Mouse (Mus musculus): Measurements from ENCODE around the gene Clstn2. TPM values are rescaled to one million over a fixed set of nuclear protein-coding genes. Genes with fewer than 3 reads are reported as not detected.

Clstn2 gene
- total and polyA plus RNA-seq, 3 experiments, result not detected

DNA sequence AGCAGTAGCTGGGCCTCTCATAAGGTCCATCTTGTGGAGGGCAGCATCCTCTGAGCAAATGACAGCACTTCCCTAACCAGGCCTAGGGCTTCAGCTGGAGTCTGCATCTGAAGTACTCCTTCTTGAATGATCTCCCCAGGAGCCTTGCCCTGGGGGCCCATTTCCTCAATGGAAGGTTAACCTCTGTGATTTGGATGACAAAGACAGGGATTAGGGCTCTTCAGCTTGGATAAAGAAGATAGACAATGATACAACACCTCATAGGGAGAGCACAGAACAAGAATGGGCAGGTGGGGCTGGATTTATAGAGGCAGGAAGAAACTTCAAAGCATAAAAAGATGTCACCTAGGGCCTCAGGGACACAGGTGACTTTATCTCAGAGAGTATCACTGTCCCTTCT, 180.1 kb downstream of the Clstn2 start:
- H3K4me3 ChIP-seq (replicated peaks in 1 of 3; ENCODE audit: low read depth in 2 of 3, low read length in 2 of 3, poor library complexity in 1 of 3), result no peak overlapping the region
- H3K79me2 ChIP-seq (replicated peaks; ENCODE audit: control insufficient read depth, extremely low read depth, insufficient read depth, poor library complexity, severe bottlenecking), result no peaks in the 10 kb centered on the region
- H3K4me1 ChIP-seq (ENCODE audit: control insufficient read depth in 1 of 2, insufficient read depth in 2 of 2), result no peaks in the 10 kb centered on the region
- peaks cover 73% of the 10 kb centered on the region for H3K9me3 ChIP-seq (replicated peaks; ENCODE audit: low read length)
- in situ Hi-C loops (cut with MboI; ENCODE audit: low pct_ligation_motif_present, low pct_unique_long_range_greater_than_20kb, low sequenced_read_pairs) (no loop called here), dilution Hi-C loops (cut with MboI; ENCODE audit: extremely low pct_ligation_motif_present, extremely low pct_unique_long_range_greater_than_20kb, low sequenced_read_pairs) (no loop called here)
- H3K4me2 ChIP-seq (ENCODE audit: insufficient read depth, low read depth, poor library complexity, severe bottlenecking), result no peak overlapping the region
- no peak overlapping the region for H3K27ac ChIP-seq (ENCODE audit: insufficient read depth, low read depth)
- no peak for DNase-seq (ENCODE audit: extremely low read depth)
- no peak for TF ChIP-seq BHLHE40 (IDR thresholded peaks at IDR 0.05; ENCODE audit: low read depth, low read length)
- no peak for TF ChIP-seq SIN3A (IDR thresholded peaks at IDR 0.05; ENCODE audit: low read length)
- no peak for TF ChIP-seq ZMIZ1 (IDR thresholded peaks at IDR 0.05; ENCODE audit: low read depth, low read length)
- TF ChIP-seq GABPA (IDR thresholded peaks at IDR 0.05; ENCODE audit: insufficient replicate concordance, low read depth, low read length), result no peak
- TF ChIP-seq POLR2A (IDR thresholded peaks at IDR 0.05; ENCODE audit: low read depth, low read length), result no peak
- TF ChIP-seq ZC3H11A (IDR thresholded peaks at IDR 0.05; ENCODE audit: low read depth, low read length), result no peak
- no peak for TF ChIP-seq CHD2 (IDR thresholded peaks at IDR 0.05; ENCODE audit: low read length)
- TF ChIP-seq HCFC1 (IDR thresholded peaks at IDR 0.05; ENCODE audit: low read depth, low read length), result no peak
- TF ChIP-seq E2F4 (IDR thresholded peaks at IDR 0.05; ENCODE audit: insufficient replicate concordance, low read depth, low read length), result no peak
- TF ChIP-seq KAT2A (IDR thresholded peaks at IDR 0.05; ENCODE audit: insufficient replicate concordance, low read length), result no peak
- TF ChIP-seq MAFK (IDR thresholded peaks at IDR 0.05; ENCODE audit: insufficient replicate concordance, low read length), result no peak
- H3K36me3 ChIP-seq (replicated peaks in 1 of 2; ENCODE audit: control insufficient read depth in 1 of 2, insufficient read depth in 1 of 2, low read length in 1 of 2), result no peaks in the 10 kb centered on the region
- no peaks in the 10 kb centered on the region for H3K27me3 ChIP-seq (replicated peaks)
- H3K9ac ChIP-seq (ENCODE audit: insufficient read depth, low read depth), result no peak overlapping the region

DNA sequence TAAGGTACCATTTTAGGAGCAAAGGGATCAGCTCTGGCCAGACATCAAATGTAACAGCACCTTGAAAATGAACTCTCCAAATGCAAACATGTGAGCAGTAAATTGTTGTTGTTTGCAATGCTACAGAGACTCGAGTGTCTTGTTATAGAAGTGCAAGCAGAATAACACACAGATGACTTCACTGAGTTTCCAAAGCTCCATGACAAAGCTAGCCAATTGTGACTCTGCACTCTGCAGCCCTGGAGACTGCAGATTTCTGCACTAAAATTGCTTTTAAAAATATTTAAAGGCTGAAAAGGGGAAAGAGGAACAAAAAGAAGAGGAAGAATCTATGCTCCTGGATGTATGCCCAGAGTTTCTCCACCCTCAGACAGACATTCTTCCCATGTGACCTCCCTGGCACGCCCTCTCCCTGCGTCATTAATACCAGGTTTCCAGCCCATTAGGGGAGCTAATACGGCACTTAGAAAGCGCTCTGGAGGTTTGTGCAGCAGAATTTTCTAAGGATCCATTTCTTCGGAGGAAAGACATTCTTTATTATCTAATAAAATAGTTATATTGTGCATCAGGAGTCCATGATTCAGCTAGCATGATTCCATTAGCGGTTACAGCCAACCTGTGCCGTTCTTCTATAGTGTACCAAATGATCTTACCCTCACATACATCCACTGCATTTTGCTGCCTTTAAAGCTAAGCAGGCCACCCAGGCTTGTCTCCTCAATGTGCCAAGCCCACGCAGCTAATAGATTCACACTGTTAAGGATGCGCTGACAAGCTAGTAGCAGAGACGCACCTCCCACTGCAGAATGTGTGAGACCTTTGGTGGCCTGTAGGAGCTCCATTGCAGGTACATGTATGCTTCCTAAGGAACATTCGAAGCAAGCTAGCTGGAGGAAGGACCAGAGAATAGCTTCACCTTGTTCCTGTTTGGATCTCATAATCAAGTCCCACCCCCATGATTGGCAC, 184.8 kb downstream of the Clstn2 start:
- dilution Hi-C loops (cut with MboI; ENCODE audit: extremely low pct_ligation_motif_present, extremely low pct_unique_long_range_greater_than_20kb, low sequenced_read_pairs), result no loop called here
- no peak overlapping the region for H3K4me2 ChIP-seq (ENCODE audit: insufficient read depth, low read depth, poor library complexity, severe bottlenecking)
- H3K4me1 ChIP-seq (ENCODE audit: control insufficient read depth in 1 of 2, insufficient read depth in 2 of 2), result no peaks in the 10 kb centered on the region
- no peak for DNase-seq (ENCODE audit: extremely low read depth)
- H3K27ac ChIP-seq (ENCODE audit: insufficient read depth, low read depth), result no peak overlapping the region
- peaks cover 70% of the 10 kb centered on the region for H3K9me3 ChIP-seq (replicated peaks; ENCODE audit: low read length)
- H3K9ac ChIP-seq (ENCODE audit: insufficient read depth, low read depth), result no peak overlapping the region
- no peaks in the 10 kb centered on the region for H3K79me2 ChIP-seq (replicated peaks; ENCODE audit: control insufficient read depth, extremely low read depth, insufficient read depth, poor library complexity, severe bottlenecking)
- in situ Hi-C loops (cut with MboI; ENCODE audit: low pct_ligation_motif_present, low pct_unique_long_range_greater_than_20kb, low sequenced_read_pairs), result no loop called here
- TF ChIP-seq USF1 (IDR thresholded peaks at IDR 0.05; ENCODE audit: low read depth, low read length), result no peak
- no peak for TF ChIP-seq TCF12 (IDR thresholded peaks at IDR 0.05; ENCODE audit: low read depth, low read length)
- TF ChIP-seq PAX5 (IDR thresholded peaks at IDR 0.05; ENCODE audit: low read length), result no peak
- no peak for TF ChIP-seq CTCF (conservative IDR thresholded peaks at IDR 0.05 in 1 of 2, IDR thresholded peaks at IDR 0.05 in 1 of 2; ENCODE audit: low read depth in 2 of 2, low read length in 2 of 2)
- TF ChIP-seq ZMIZ1 (IDR thresholded peaks at IDR 0.05; ENCODE audit: low read depth, low read length), result no peak
- no peak for TF ChIP-seq IRF4 (IDR thresholded peaks at IDR 0.05; ENCODE audit: low read depth, low read length)
- TF ChIP-seq ETS1 (conservative IDR thresholded peaks at IDR 0.05; ENCODE audit: low read depth, low read length), result no peak
- no peaks in the 10 kb centered on the region for H3K36me3 ChIP-seq (replicated peaks in 1 of 2; ENCODE audit: control insufficient read depth in 1 of 2, insufficient read depth in 1 of 2, low read length in 1 of 2)
- H3K27me3 ChIP-seq (replicated peaks), result no peaks in the 10 kb centered on the region
- no peak overlapping the region for H3K4me3 ChIP-seq (replicated peaks in 1 of 3; ENCODE audit: low read depth in 2 of 3, low read length in 2 of 3, poor library complexity in 1 of 3)

All from CH12.LX (cell line).